Mouse (Mus musculus) embryonic facial prominence, embryonic 10.5 days (tissue): ENCODE results near the gene Slc25a45. TPM values are rescaled to one million over a fixed set of nuclear protein-coding genes. Genes with fewer than 3 reads are reported as not detected.

ENCODE experiments used
- DNase-seq: peaks from one replicate; pipeline ENCODE4 v3.0.0-alpha.2; 2017; ENCODE audit warnings: low spot score
- H3K27ac ChIP-seq: fragments of 300-500 bp; sonication (generic); replicated peaks from 2 replicates; pipeline ENCODE4 v1.5.1; 2016; ENCODE audit warnings: mild to moderate bottlenecking
- H3K27me3 ChIP-seq: fragments of 300-500 bp; sonication (generic); replicated peaks from 2 replicates; pipeline ENCODE4 v1.6.1; 2016; ENCODE audit warnings: low read depth, mild to moderate bottlenecking; ENCODE audit not compliant: poor library complexity, severe bottlenecking
- H3K36me3 ChIP-seq: fragments of 300-500 bp; sonication (generic); replicated peaks from 2 replicates; pipeline ENCODE4 v1.6.1; 2016; ENCODE audit warnings: mild to moderate bottlenecking, moderate library complexity
- H3K4me1 ChIP-seq: fragments of 300-500 bp; sonication (generic); 2 replicates; pipeline ENCODE4 v1.6.1; 2016
- H3K4me3 ChIP-seq: fragments of 300-500 bp; sonication (generic); 2 replicates; pipeline ENCODE4 v1.5.1; 2016; ENCODE audit warnings: mild to moderate bottlenecking, moderate library complexity
- H3K9me3 ChIP-seq: fragments of 300-500 bp; sonication (generic); 2 replicates; pipeline ENCODE4 v1.6.1; 2016; ENCODE audit warnings: mild to moderate bottlenecking
- WGBS: fragments of 180-500 bp; shearing (Covaris S2); methylation state at CpG from one replicate; pipeline ENCODE4 v1.1.7; 2016; 5-methylcytosine and 5-hydroxymethylcytosine counted together
- polyA plus RNA-seq: library from polyadenylated mRNA; unstranded; fragments of >200 nt; fragmentation: Nextera tagmentation; extraction: Ambion mirVana; gene quantifications from 2 replicates; pipeline ENCODE4 v1.2.1, GENCODE M21; 2016

Slc25a45 gene
- polyA plus RNA-seq, 1 experiment from 2014 or later: 2.9 TPM

DNA sequence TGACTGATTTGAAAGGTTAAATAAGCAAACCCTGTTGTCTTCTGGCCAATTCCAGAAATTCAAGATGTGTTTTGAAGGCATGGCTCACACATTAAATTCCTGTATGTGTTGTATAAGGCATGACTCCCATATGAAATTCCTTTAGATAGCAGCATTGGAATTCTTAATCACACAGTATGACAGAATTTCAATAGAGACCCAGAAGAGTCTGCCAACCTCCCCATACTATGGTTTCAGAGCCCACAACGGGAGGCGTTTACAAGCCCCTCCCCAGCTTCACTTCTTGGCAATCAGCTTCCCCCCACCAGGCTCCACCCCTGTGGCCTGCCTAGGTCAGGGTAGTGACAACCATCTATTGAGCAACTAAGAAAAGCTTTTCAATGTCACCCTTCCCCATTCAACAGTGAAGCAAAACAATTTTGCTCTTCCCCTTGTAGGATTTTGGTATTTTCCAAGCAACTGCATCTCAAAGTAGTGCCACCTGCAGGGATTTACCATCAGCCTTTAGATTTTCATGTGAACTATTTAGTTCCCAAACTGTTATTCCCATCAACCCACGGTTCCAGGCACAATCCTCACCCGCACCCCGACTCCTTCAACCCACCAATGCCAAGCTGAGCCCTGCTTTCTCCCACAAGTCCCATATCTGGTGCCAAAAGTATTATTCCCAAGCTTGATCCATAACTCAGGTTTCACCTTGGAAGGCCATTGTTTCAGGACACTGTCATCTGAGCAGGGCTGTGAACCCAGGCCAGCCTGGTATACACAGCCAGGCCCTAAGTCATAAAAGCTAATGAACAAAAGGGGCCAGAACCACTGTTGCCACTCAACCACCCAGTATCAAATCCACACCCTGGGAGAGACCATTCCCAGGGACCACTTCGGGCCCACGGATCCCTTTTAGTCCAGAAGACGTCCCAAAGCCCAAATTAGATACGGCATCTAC, 34.5 kb upstream of the Slc25a45 start:
- H3K36me3 ChIP-seq: no peaks in the 10 kb centered on the region
- H3K9me3 ChIP-seq: no peaks in the 10 kb centered on the region
- H3K4me3 ChIP-seq: peak overlapping the region; percentile 35; the same call in 1 of the 2 replicates
- H3K27me3 ChIP-seq: no peaks in the 10 kb centered on the region
- H3K4me1 ChIP-seq: peaks cover 76% of the 10 kb centered on the region
- 73% methylated on average over 9 of the region's 9 CpGs for WGBS
- no peak for DNase-seq
- peak overlapping the region; percentile 55; the same call in 1 of the 2 replicates for H3K27ac ChIP-seq

DNA sequence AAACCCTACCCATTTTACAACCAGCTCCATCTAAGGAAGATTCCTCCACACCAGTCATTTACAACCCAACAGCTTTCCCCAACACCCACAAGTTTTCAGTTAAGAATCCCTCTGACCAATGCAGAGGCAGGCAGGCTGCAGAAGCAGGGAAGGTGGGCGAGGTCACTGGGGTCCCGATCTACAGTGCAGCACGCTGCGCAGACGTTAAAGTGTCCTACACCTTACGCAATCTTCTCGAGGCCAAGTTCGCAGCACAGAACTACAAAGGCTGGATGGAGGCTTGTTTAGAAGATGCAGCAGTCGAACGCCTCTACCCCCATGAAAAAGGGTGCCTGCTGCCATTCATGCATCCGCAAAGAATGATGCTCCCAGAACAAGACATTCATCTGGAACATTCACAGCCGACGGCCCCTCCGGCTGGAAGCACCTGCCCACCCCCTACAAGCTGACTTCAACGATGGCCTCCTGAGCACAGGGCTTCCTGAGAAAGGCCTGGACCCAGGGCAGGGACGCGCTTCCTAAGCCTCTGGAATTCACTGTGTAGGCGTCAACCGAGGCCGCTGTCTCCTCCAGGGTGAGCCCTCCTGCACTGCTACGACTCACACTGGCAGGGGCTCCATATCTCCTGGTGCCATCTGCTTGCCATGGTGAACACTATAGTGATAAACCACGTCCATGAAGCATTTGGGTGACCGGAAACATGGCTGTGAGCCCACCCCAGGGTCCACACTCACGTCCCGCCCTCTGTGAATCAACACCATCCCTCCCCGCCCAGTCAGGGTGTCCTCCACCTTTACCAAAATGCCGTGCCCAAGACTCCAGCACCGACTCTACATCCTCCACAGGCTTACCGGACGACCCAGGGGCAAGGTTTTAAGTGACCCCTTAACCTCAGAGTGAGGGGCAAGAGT, 33.6 kb upstream of the Slc25a45 start:
- Histone ChIP-seq H3K27me3 (no peaks in the 10 kb centered on the region), H3K27ac (peak overlapping the region; percentile 55; the same call in 1 of the 2 replicates), H3K9me3 (no peaks in the 10 kb centered on the region), H3K4me3 (peak overlapping the region; percentile 52; the same call in 1 of the 2 replicates), H3K4me1 (peaks cover 86% of the 10 kb centered on the region), H3K36me3 (no peaks in the 10 kb centered on the region)
- WGBS: 86% methylated on average over 30 of the region's 30 CpGs
- DNase-seq: no peak

DNA sequence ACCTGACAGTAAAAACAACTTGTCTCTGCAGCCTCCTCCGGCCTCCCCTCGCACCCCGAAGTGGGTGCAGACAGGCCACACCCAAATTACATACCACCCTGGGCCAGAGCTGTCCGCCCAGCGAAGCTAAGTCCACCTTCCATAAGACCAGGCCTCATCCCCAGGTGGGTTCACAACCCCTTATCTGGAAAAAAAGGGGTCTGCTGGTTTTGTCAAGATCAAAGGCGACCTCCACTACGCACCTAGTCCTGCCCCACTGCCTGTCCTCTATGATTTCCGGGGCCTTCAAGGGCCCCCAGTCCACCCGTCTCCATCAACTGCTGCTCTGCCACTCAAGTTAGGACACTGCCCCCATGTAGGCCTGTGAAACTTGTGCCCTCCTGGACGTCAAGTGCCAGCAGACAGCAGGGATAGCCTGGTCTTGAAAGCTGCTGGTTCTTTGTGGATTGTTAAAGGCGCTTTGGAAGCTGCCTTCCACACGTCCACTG, 32.7 kb upstream of the Slc25a45 start:
- Histone ChIP-seq H3K27ac (peak overlapping the region; percentile 93), H3K27me3 (no peaks in the 10 kb centered on the region), H3K9me3 (no peaks in the 10 kb centered on the region), H3K4me1 (peaks cover 95% of the 10 kb centered on the region), H3K4me3 (peak overlapping the region; percentile 52), H3K36me3 (no peaks in the 10 kb centered on the region)
- DNase-seq: no peak
- 79% methylated on average over 12 of the region's 12 CpGs for WGBS

DNA sequence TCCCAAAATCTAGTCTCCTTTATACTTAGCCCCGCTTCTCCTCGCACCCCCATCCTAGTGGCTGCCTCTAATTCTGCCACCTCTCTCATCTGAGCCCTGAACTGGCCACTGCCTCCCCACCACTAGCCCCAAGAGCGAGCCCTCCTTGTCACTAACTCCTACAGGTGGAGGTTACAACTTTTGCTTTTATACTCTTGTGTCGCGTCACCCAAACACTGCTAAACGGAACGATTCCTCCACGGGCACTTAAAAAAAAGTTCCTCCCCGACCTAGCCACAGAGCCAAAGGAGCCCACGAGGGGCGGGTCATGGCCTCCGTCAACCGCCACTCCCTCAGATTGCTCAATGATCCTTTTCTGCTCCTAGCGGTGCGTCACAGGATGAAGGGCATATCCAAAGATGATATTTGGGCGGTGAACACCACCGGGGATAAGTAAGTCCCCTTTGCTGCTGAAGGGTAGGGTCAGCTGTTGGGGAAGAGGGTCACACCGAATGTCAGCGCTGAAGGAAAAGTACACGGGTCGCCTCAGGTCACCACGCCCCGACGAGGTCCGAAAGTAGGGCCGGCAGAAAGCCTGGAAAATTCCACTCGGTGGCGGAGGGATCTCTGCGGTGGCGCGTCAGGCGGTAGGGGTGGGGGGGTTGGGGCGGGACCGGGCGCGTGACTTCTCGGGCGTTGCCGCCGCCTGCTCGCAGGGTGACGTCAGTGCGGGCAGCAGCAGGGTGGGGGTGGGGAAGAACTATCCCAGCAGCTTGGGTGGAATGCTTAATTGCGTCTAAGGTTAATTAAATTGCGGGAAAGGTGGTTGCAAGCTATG, 32.1 kb upstream of the Slc25a45 start:
- 7% methylated on average over 45 of the region's 45 CpGs for WGBS

DNA sequence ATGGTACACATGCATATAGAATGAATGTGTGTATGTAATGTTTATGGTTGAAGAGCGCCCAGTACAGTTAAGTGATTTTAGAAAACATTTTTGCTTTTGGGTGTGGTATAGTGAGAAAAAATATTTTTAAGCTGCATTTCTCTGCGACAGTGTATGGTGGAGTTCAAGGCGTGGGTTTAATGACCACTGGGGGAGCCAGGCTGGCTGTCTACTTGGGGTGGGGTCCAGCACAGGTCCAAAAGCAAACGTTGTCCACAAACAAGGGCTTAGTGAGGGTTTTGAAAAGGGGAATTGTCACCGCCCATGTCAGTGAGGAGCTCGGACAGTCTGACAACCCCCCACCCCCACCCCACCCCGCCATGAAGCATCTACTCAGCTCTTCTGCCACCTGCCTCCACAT, 31.5 kb upstream of the Slc25a45 start:
- H3K9me3 ChIP-seq: no peaks in the 10 kb centered on the region
- WGBS: 1% methylated on average over 7 of the region's 7 CpGs
- H3K4me1 ChIP-seq: peaks cover 92% of the 10 kb centered on the region
- peak overlapping the region; percentile 52 for H3K4me3 ChIP-seq
- peaks cover under 1% of the 10 kb centered on the region; the same call in 1 of the 2 replicates for H3K36me3 ChIP-seq
- DNase-seq: no peak
- H3K27me3 ChIP-seq: no peaks in the 10 kb centered on the region
- H3K27ac ChIP-seq: peak overlapping the region; percentile 93

More for the DNA sequence above, 32.1 kb upstream of the Slc25a45 start:
- peak; percentile 95 for DNase-seq
- no peaks in the 10 kb centered on the region for H3K36me3 ChIP-seq
- H3K27ac ChIP-seq: peak overlapping the region; percentile 93
- H3K27me3 ChIP-seq: no peaks in the 10 kb centered on the region
- peaks cover 98% of the 10 kb centered on the region for H3K4me1 ChIP-seq
- H3K9me3 ChIP-seq: no peaks in the 10 kb centered on the region
- peak overlapping the region; percentile 52 for H3K4me3 ChIP-seq

DNA sequence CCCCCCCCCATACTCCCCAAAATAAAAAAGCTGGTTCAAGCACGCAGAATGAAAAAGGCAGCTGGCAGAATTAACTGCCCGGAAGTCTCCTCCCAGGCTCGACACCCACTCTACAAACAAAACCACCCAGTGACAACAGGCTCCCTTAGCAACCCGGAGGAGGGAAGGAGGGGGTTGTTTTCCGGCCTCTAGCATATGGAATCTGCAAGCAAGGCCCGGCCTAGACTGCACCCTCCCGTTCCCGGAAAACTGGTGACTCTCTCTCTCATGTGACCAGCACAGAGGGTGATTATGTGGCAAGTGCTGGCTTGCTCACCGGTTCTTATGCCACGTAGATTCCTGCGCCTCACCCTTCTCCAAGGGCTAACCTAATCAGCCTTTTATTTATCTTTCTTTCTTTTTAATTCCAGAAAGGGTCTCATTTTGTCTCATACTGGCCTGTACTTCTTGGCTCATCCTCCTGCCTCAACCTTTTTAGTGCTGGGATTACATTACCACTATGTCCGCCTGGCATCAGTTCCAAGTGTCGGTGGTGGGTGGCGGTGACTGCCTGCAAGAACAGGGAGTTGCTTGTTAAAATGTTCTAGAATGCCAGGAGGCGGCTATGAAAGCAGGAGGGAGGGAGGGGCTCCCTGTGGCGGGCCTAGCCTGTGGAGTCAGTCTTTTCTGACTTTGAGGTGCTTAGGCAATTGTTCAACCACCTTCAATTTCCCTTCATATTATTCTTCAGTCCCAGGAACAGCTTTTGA, 30.9 kb upstream of the Slc25a45 start:
- Histone ChIP-seq H3K36me3 (peaks cover 6% of the 10 kb centered on the region), H3K9me3 (no peaks in the 10 kb centered on the region), H3K4me3 (peak overlapping the region; percentile 52), H3K4me1 (peaks cover 91% of the 10 kb centered on the region), H3K27me3 (no peaks in the 10 kb centered on the region), H3K27ac (peak overlapping the region; percentile 93)
- DNase-seq: peak; percentile 88
- 3% methylated on average over 16 of the region's 16 CpGs for WGBS

DNA sequence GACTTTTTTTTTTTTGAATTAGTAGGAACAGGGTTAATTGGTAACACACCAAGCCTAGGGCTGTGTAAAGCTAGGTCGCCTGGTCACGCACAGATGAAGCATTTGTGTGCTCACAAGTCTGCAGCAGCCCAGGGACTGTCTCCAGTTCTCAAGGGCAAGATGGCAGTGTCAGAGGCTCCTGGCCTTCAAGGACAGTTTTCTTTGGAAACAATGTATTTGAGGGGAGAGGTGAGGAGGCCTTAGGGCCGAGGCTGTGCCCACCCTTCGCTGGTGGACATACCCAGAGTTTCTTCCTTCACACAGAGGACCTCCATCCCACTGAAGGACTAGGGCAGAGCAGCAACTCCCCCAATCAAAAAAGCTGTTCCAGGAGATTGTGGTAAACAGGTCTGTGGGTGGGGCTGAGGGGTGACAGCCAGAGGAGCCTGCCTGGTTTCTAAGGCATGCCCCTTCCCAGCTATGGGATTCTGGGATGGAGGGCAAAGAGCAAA, 30.3 kb upstream of the Slc25a45 start:
- Histone ChIP-seq H3K27me3 (no peaks in the 10 kb centered on the region), H3K27ac (peak overlapping the region; percentile 93), H3K36me3 (peaks cover 12% of the 10 kb centered on the region), H3K9me3 (no peaks in the 10 kb centered on the region), H3K4me1 (peaks cover 86% of the 10 kb centered on the region), H3K4me3 (peak overlapping the region; percentile 52)
- 32% methylated on average over 4 of the region's 4 CpGs for WGBS
- no peak for DNase-seq

DNA sequence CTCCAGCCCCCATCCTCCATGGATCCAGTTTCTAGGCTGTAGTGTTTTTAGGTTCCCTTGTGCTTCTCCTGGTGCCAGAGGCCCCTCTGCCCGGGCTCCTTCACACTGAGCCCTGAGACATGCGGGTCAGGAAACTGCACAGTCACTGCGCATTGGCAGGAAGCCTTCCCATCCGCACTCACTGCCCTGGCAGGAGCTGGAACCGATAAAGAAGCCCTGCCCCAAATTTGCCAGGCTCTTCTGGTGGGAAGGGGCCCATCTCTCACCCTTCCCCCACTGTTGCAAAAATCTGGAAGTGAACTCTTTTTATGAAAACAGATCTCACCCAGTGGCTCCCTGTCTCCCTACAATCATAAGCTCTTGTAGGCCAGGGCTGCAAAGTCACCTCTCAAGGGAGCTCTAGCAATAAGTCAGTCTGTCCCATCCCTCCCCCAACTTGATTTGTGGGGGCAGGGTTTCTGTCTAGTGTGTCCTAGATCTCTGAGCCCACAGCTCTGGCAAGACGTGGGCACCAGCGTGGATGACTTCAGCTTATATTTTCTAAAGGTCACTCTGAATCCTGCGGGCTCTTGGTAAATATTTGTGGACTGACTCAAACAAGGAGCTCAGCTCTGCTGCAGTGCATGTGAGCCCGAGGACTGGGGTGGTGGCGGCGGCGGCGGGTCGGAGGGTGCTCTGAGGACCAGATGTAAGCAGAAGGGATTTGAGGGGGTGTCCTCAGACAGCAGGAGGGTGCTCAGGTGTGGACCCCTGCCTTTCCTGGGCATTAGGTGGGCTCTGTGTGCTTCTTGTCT, 29.4 kb upstream of the Slc25a45 start:
- Histone ChIP-seq H3K4me3 (peak overlapping the region; percentile 52), H3K9me3 (no peaks in the 10 kb centered on the region), H3K4me1 (peaks cover 77% of the 10 kb centered on the region), H3K27ac (peak overlapping the region; percentile 93), H3K36me3 (peaks cover 21% of the 10 kb centered on the region), H3K27me3 (no peaks in the 10 kb centered on the region)
- WGBS: 51% methylated on average over 14 of the region's 14 CpGs
- DNase-seq: peak; percentile 22

DNA sequence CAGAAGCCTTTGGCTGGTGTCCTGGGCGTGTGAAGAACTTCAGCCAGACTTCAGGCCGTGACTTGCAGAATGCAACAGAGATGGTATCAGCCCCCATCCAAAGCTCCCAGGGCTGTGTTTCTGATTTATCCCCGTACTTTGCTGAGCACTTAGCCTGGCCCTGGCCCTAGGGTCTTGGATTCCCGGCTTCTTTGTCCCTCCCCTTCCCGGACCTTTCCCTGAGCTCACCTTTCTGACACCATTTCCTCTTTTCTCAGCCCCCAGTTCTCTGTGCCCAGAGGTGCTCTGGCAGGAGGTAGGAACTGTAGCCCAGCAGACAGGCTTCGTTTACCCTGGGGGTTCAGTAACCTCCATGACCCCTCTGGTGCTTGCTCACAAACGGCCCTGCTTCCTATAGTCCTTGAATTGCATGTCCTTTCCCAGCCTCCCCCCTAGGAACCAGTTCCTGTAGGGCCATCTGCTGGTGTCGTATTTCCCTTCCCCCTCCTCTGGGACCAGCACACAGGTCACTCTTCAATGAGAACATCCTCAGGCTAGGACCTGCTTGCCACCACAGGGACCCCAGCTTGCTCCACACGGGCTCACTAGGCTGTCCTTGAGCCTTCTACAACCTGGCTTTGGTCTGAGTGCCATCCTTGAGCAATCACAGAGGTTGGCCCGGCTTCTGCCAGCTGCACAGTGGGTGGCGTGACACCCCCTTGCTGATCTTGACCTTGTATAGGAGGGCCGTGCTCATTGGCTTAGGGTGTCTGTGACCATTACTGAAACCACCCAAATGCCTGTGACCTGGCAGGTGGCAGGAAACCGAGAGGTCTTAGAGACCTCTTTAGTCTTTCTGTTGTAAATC, 28.6 kb upstream of the Slc25a45 start:
- DNase-seq: peak; percentile 48
- Histone ChIP-seq H3K36me3 (peaks cover 27% of the 10 kb centered on the region), H3K27me3 (no peaks in the 10 kb centered on the region), H3K27ac (peak overlapping the region; percentile 93), H3K4me1 (peaks cover 69% of the 10 kb centered on the region), H3K9me3 (no peaks in the 10 kb centered on the region), H3K4me3 (peak overlapping the region; percentile 52)
- WGBS: 28% methylated on average over 13 of the region's 13 CpGs
